Mouse (Mus musculus) CH12.LX (cell line): ENCODE measurements around the gene Slc5a10. TPM values are rescaled to one million over a fixed set of nuclear protein-coding genes. Genes with fewer than 3 reads are reported as not detected.

Source experiments
- DNase-seq: peaks from one replicate; pipeline ENCODE4 v3.0.0-alpha.2; 2013; ENCODE audit errors: extremely low read depth
- H3K27ac ChIP-seq: 2 replicates; pipeline ENCODE4 v1.5.1; 2012; ENCODE audit warnings: low read depth, mild to moderate bottlenecking, control low read depth, moderate library complexity; ENCODE audit not compliant: insufficient read depth
- H3K27me3 ChIP-seq: replicated peaks from 2 replicates; pipeline ENCODE3; 2012; ENCODE audit warnings: inconsistent platforms
- H3K36me3 ChIP-seq, 2 experiments: replicated peaks in 1 of 2; 2 replicates each; pipeline versions ENCODE3 to v1.6.1; 2012; ENCODE audit warnings: inconsistent platforms in 1 of 2, low read length in 1 of 2, mild to moderate bottlenecking in 1 of 2, mixed read lengths in 1 of 2, moderate library complexity in 1 of 2; ENCODE audit not compliant: control insufficient read depth in 1 of 2, insufficient read depth in 1 of 2
- H3K4me1 ChIP-seq, 2 experiments: 2 replicates each; pipeline ENCODE4 v1.6.1; 2012; ENCODE audit warnings: inconsistent platforms in 1 of 2, moderate library complexity in 1 of 2; ENCODE audit not compliant: insufficient read depth in 2 of 2, control insufficient read depth in 1 of 2
- H3K4me2 ChIP-seq: 2 replicates; pipeline ENCODE4 v1.6.1; 2012; ENCODE audit warnings: low read depth, mild to moderate bottlenecking, control low read depth; ENCODE audit not compliant: poor library complexity, insufficient read depth, severe bottlenecking
- H3K4me3 ChIP-seq, 3 experiments: fragments of 150-350 bp in 1 of 3; sonication (generic) in 1 of 3; replicated peaks in 1 of 3; 2 replicates each; pipeline versions ENCODE3 to v1.5.1; 2011 to 2012; ENCODE audit warnings: low read depth in 2 of 3, low read length in 2 of 3, mild to moderate bottlenecking in 2 of 3, moderate library complexity in 2 of 3, control low read depth in 1 of 3, improper control_type of control experiment in 1 of 3, inconsistent platforms in 1 of 3, mixed read lengths in 1 of 3; ENCODE audit not compliant: poor library complexity in 1 of 3
- H3K79me2 ChIP-seq: replicated peaks from 2 replicates; pipeline ENCODE4 v1.6.1; 2012; ENCODE audit warnings: mild to moderate bottlenecking, moderate library complexity; ENCODE audit not compliant: control insufficient read depth, poor library complexity, insufficient read depth, severe bottlenecking; ENCODE audit errors: extremely low read depth
- H3K9ac ChIP-seq: 2 replicates; pipeline ENCODE4 v1.6.1; 2012; ENCODE audit warnings: low read depth, mild to moderate bottlenecking, control low read depth, moderate library complexity; ENCODE audit not compliant: insufficient read depth
- H3K9me3 ChIP-seq: replicated peaks from 2 replicates; pipeline ENCODE3; 2012; ENCODE audit warnings: low read length, inconsistent platforms, mixed read lengths
- BHLHE40 ChIP-seq: IDR thresholded peaks from 2 replicates; pipeline ENCODE4 v1.6.1; 2011; ENCODE audit warnings: mild to moderate bottlenecking, low read depth, low read length, improper control_type of control experiment
- CTCF ChIP-seq, 2 experiments: IDR thresholded peaks in 1 of 2; conservative IDR thresholded peaks in 1 of 2; 2 replicates each; pipeline ENCODE4 v1.5.1; 2011 to 2012; ENCODE audit warnings: low read depth in 2 of 2, low read length in 2 of 2, improper control_type of control experiment in 1 of 2, inconsistent platforms in 1 of 2, mild to moderate bottlenecking in 1 of 2, moderate library complexity in 1 of 2
- E2F4 ChIP-seq: IDR thresholded peaks from 2 replicates; pipeline ENCODE4 v1.6.1; 2011; ENCODE audit warnings: low read depth, low read length, improper control_type of control experiment; ENCODE audit not compliant: insufficient replicate concordance
- ELF1 ChIP-seq: IDR thresholded peaks from 2 replicates; pipeline ENCODE4 v1.6.1; 2014; ENCODE audit warnings: low read depth, mild to moderate bottlenecking, inconsistent platforms, low read length, improper control_type of control experiment
- EP300 ChIP-seq: IDR thresholded peaks from 2 replicates; pipeline ENCODE4 v1.6.1; 2011; ENCODE audit warnings: low read length, improper control_type of control experiment
- ETS1 ChIP-seq: conservative IDR thresholded peaks from 2 replicates; pipeline ENCODE4 v1.6.1; 2012; ENCODE audit warnings: low read depth, mild to moderate bottlenecking, inconsistent platforms, low read length, improper control_type of control experiment, moderate library complexity
- GABPA ChIP-seq: IDR thresholded peaks from 2 replicates; pipeline ENCODE4 v1.6.1; 2012; ENCODE audit warnings: low read depth, low read length, improper control_type of control experiment, inconsistent platforms; ENCODE audit not compliant: insufficient replicate concordance
- HCFC1 ChIP-seq: IDR thresholded peaks from 2 replicates; pipeline ENCODE4 v1.6.1; 2012; ENCODE audit warnings: low read depth, mild to moderate bottlenecking, inconsistent platforms, low read length, improper control_type of control experiment
- IRF4 ChIP-seq: IDR thresholded peaks from 2 replicates; pipeline ENCODE4 v1.6.1; 2014; ENCODE audit warnings: low read depth, mild to moderate bottlenecking, inconsistent platforms, low read length, improper control_type of control experiment
- MAFK ChIP-seq: IDR thresholded peaks from 2 replicates; pipeline ENCODE4 v1.6.1; 2011; ENCODE audit warnings: low read length, improper control_type of control experiment; ENCODE audit not compliant: insufficient replicate concordance
- MAX ChIP-seq: IDR thresholded peaks from 2 replicates; pipeline ENCODE4 v1.6.1; 2011; ENCODE audit warnings: low read length, improper control_type of control experiment
- MAZ ChIP-seq: IDR thresholded peaks from 2 replicates; pipeline ENCODE4 v1.6.1; 2012; ENCODE audit warnings: low read depth, mild to moderate bottlenecking, inconsistent platforms, low read length, improper control_type of control experiment, moderate library complexity
- MEF2A ChIP-seq: IDR thresholded peaks from 2 replicates; pipeline ENCODE4 v1.6.1; 2014; ENCODE audit warnings: low read depth, mild to moderate bottlenecking, inconsistent platforms, low read length, improper control_type of control experiment, borderline replicate concordance
- MXI1 ChIP-seq: IDR thresholded peaks from 2 replicates; pipeline ENCODE4 v1.6.1; 2011; ENCODE audit warnings: mild to moderate bottlenecking, low read depth, low read length, improper control_type of control experiment
- MYC ChIP-seq: IDR thresholded peaks from 2 replicates; pipeline ENCODE4 v1.6.1; 2011; ENCODE audit warnings: low read depth, mild to moderate bottlenecking, improper control_type of control experiment, low read length
- NELFE ChIP-seq: IDR thresholded peaks from 2 replicates; pipeline ENCODE4 v1.6.1; 2011; ENCODE audit warnings: low read depth, low read length, improper control_type of control experiment
- PAX5 ChIP-seq: IDR thresholded peaks from 2 replicates; pipeline ENCODE4 v1.6.1; 2012; ENCODE audit warnings: low read length, inconsistent platforms, mixed read lengths
- POLR2AphosphoS2 ChIP-seq: IDR thresholded peaks from 2 replicates; pipeline ENCODE4 v1.6.1; 2011; ENCODE audit warnings: low read depth, low read length, improper control_type of control experiment
- RCOR1 ChIP-seq: conservative IDR thresholded peaks from 2 replicates; pipeline ENCODE4 v1.6.1; 2012; ENCODE audit warnings: low read depth, mild to moderate bottlenecking, inconsistent platforms, low read length, improper control_type of control experiment
- SIN3A ChIP-seq: IDR thresholded peaks from 2 replicates; pipeline ENCODE4 v1.6.1; 2012; ENCODE audit warnings: low read length, improper control_type of control experiment, inconsistent platforms
- SMC3 ChIP-seq: IDR thresholded peaks from 2 replicates; pipeline ENCODE4 v1.6.1; 2011; ENCODE audit warnings: low read depth, low read length, improper control_type of control experiment
- TBP ChIP-seq: conservative IDR thresholded peaks from 2 replicates; pipeline ENCODE4 v1.6.1; 2011; ENCODE audit warnings: low read depth, low read length, improper control_type of control experiment
- TCF12 ChIP-seq: IDR thresholded peaks from 2 replicates; pipeline ENCODE4 v1.6.1; 2014; ENCODE audit warnings: low read depth, mild to moderate bottlenecking, inconsistent platforms, low read length, improper control_type of control experiment
- UBTF ChIP-seq: IDR thresholded peaks from 2 replicates; pipeline ENCODE4 v1.6.1; 2012; ENCODE audit warnings: low read depth, mild to moderate bottlenecking, inconsistent platforms, low read length, improper control_type of control experiment, moderate library complexity
- USF1 ChIP-seq: IDR thresholded peaks from 2 replicates; pipeline ENCODE4 v1.6.1; 2014; ENCODE audit warnings: low read depth, mild to moderate bottlenecking, inconsistent platforms, low read length, improper control_type of control experiment
- USF2 ChIP-seq: conservative IDR thresholded peaks from 2 replicates; pipeline ENCODE4 v1.6.1; 2011; ENCODE audit warnings: low read depth, low read length, improper control_type of control experiment
- ZC3H11A ChIP-seq: IDR thresholded peaks from 2 replicates; pipeline ENCODE4 v1.6.1; 2012; ENCODE audit warnings: low read depth, mild to moderate bottlenecking, inconsistent platforms, low read length, improper control_type of control experiment
- ZMIZ1 ChIP-seq: IDR thresholded peaks from 2 replicates; pipeline ENCODE4 v1.6.1; 2012; ENCODE audit warnings: low read depth, mild to moderate bottlenecking, inconsistent platforms, low read length, improper control_type of control experiment
- ZNF384 ChIP-seq: IDR thresholded peaks from 2 replicates; pipeline ENCODE4 v1.6.1; 2012; ENCODE audit warnings: low read depth, low read length, improper control_type of control experiment, inconsistent platforms
- dilution Hi-C: fragments of 300-500 bp; cut with MboI; formaldehyde crosslinking; loops from 2 replicates; pipeline ENCODE4 v1.14.3; 2020; ENCODE audit warnings: low sequenced_read_pairs; ENCODE audit not compliant: extremely low pct_unique_long_range_greater_than_20kb, extremely low pct_ligation_motif_present
- in situ Hi-C: fragments of 300-500 bp; cut with MboI; formaldehyde crosslinking; loops from 3 replicates; pipeline ENCODE4 v1.14.3; 2019; ENCODE audit warnings: low sequenced_read_pairs, low pct_ligation_motif_present, low pct_unique_long_range_greater_than_20kb, mixed read lengths
- polyA plus RNA-seq: library from polyadenylated mRNA; unstranded; fragments of >175 nt; gene quantifications from 2 replicates; pipeline ENCODE4 v1.2.1, GENCODE M21; 2012; ENCODE audit warnings: low read depth; ENCODE audit not compliant: insufficient read length
- total RNA-seq, 2 experiments: library from RNA; depleted of rRNA; stranded (reverse); fragments of 300-350 nt in 1 of 2; fragments of >200 nt in 1 of 2; gene quantifications; 2 replicates each; pipeline ENCODE4 v1.2.3; 2012 to 2014

Slc5a10 gene
- total and polyA plus RNA-seq, 3 experiments, result 0.70 to 1.6 (median 1.4) TPM

DNA sequence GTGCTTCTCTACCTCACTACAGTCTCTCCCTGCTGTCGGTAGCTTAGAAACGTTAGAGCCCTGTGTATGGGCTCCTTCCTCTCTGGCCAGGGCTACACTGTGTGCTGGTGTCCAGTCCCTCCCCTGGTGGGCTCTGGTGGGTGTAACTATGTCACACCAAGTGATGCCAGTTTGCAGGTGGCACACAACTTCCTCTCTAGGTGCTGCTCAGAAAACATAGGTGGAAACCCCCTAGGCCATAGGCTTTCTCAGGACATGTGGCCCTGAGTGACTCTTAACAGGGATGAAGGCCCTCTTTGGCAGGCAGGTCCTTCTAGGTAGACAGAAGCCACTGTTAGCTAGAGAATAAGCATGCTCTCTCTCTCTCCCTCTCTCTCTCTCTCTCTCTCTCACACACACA is 63.2 kb downstream of the Slc5a10 start:
- dilution Hi-C loops (no loop called here), in situ Hi-C loops (no loop called here)
- H3K4me1 ChIP-seq, result peaks cover 32 to 48% of the 10 kb centered on the region in 2 experiments
- H3K79me2 ChIP-seq, result peaks cover 99% of the 10 kb centered on the region
- no peaks in the 10 kb centered on the region for H3K9me3 ChIP-seq
- H3K9ac ChIP-seq, result peak overlapping the region; percentile 100; the same call in 1 of the 2 replicates
- peaks cover 70 to 85% of the 10 kb centered on the region in 2 experiments for H3K36me3 ChIP-seq
- TF ChIP-seq GABPA, result no peak
- peak; percentile 4; the same call in 1 of the 2 replicates for TF ChIP-seq ZNF384
- peak; percentile 65; the same call in 1 of the 2 replicates for TF ChIP-seq MEF2A
- peak; percentile 68; the same call in 1 of the 2 replicates for TF ChIP-seq EP300
- no peak for TF ChIP-seq RCOR1
- TF ChIP-seq MAFK, result no peak
- TF ChIP-seq BHLHE40, result peak; percentile 66; the same call in 1 of the 2 replicates
- no peak for TF ChIP-seq MAZ
- peak; percentile 74; the same call in 1 of the 2 replicates for TF ChIP-seq MXI1
- TF ChIP-seq E2F4, result no peak
- TF ChIP-seq ETS1, result peak; percentile 48
- TF ChIP-seq USF1, result no peak
- peak; percentile 84 for TF ChIP-seq TCF12
- peak; percentile 92 for TF ChIP-seq MAX
- TF ChIP-seq MYC, result peak; percentile 94
- TF ChIP-seq USF2, result no peak
- peak; percentile 49; the same call in 1 of the 2 replicates for TF ChIP-seq ELF1
- 0 out of 4 replicates have a peak, but pooled peaks of 1 of the 2 experiments have one; percentile 0 for TF ChIP-seq CTCF (conservative IDR thresholded peaks at IDR 0.05 in 1 of 2, IDR thresholded peaks at IDR 0.05 in 1 of 2; ENCODE audit: low read depth in 2 of 2, low read length in 2 of 2)
- no peak for TF ChIP-seq UBTF
- no peak for TF ChIP-seq HCFC1
- TF ChIP-seq PAX5, result no peak
- no peak for TF ChIP-seq ZC3H11A
- TF ChIP-seq IRF4, result peak; percentile 62; the same call in 1 of the 2 replicates
- peak; percentile 79 for TF ChIP-seq SIN3A
- peak; percentile 24 for TF ChIP-seq SMC3
- TF ChIP-seq ZMIZ1, result peak; percentile 62; the same call in 1 of the 2 replicates
- TF ChIP-seq POLR2AphosphoS2, result no peak
- peak; percentile 65; the same call in 1 of the 2 replicates for TF ChIP-seq TBP
- peak; percentile 44; the same call in 1 of the 2 replicates for TF ChIP-seq NELFE
- peak; percentile 64 for DNase-seq
- H3K4me3 ChIP-seq, result peak overlapping the region; percentile 65 to 99 (median 81)
- peak overlapping the region; percentile 84 for H3K27ac ChIP-seq
- no peaks in the 10 kb centered on the region for H3K27me3 ChIP-seq
- H3K4me2 ChIP-seq, result peak overlapping the region; percentile 85
